Mouse (Mus musculus) forebrain, embryonic 10.5 days (tissue): ENCODE measurements around the gene Pnpla2. TPM values are rescaled to one million over a fixed set of nuclear protein-coding genes. Genes with fewer than 3 reads are reported as not detected.

ENCODE experiments used
- DNase-seq: peaks from one replicate; pipeline ENCODE4 v3.0.0-alpha.2; 2017; ENCODE audit warnings: low spot score; ENCODE audit errors: extremely low spot score
- H3K27ac ChIP-seq: fragments of 300-500 bp; sonication (generic); 2 replicates; pipeline ENCODE4 v1.5.1; 2016; ENCODE audit warnings: mild to moderate bottlenecking
- H3K27me3 ChIP-seq: fragments of 300-500 bp; sonication (generic); 2 replicates; pipeline ENCODE4 v1.6.1; 2016; ENCODE audit warnings: mild to moderate bottlenecking; ENCODE audit not compliant: poor library complexity, severe bottlenecking
- H3K36me3 ChIP-seq: fragments of 300-500 bp; sonication (generic); replicated peaks from 2 replicates; pipeline ENCODE4 v1.6.1; 2016; ENCODE audit warnings: mild to moderate bottlenecking, moderate library complexity
- H3K4me1 ChIP-seq: fragments of 300-500 bp; sonication (generic); 2 replicates; pipeline ENCODE4 v1.6.1; 2016
- H3K4me3 ChIP-seq: fragments of 300-500 bp; sonication (generic); 2 replicates; pipeline ENCODE4 v1.5.1; 2016; ENCODE audit warnings: mild to moderate bottlenecking, moderate library complexity
- H3K9me3 ChIP-seq: fragments of 300-500 bp; sonication (generic); 2 replicates; pipeline ENCODE4 v1.6.1; 2016; ENCODE audit warnings: mild to moderate bottlenecking, moderate library complexity
- WGBS: fragments of 180-500 bp; shearing (Covaris S2); methylation state at CpG from one replicate; pipeline ENCODE4 v1.1.7; 2016; 5-methylcytosine and 5-hydroxymethylcytosine counted together
- polyA plus RNA-seq: library from polyadenylated mRNA; unstranded; fragments of >200 nt; fragmentation: Nextera tagmentation; extraction: Ambion mirVana; gene quantifications from 2 replicates; pipeline ENCODE4 v1.2.1, GENCODE M21; 2016

Gene Pnpla2
- polyA plus RNA-seq, 1 experiment from 2014 or later: 18.2 TPM

- Histone ChIP-seq H3K27ac (peak overlapping the region; percentile 99), H3K36me3 (peaks cover 10% of the 10 kb centered on the region), H3K4me1 (peaks cover 62% of the 10 kb centered on the region), H3K4me3 (peak overlapping the region; percentile 88), H3K9me3 (no peaks in the 10 kb centered on the region), H3K27me3 (peaks cover 40% of the 10 kb centered on the region)
- whole genome bisulfite sequencing: 25% methylated on average over 7 of the region's 7 CpGs
- DNase-seq: no peak
Measured at GRCm38 (mm10) chr7:141476981-141477370, 22.0 kb downstream of the Pnpla2 start.

- Histone ChIP-seq H3K27me3 (peaks cover 48% of the 10 kb centered on the region), H3K27ac (peak overlapping the region; percentile 26; the same call in 1 of the 2 replicates), H3K4me1 (peaks cover 68% of the 10 kb centered on the region)
Measured at GRCm38 (mm10) chr7:141477578-141478269, 22.7 kb downstream of the Pnpla2 start.

GRCm38 (mm10) chr7:141478270-141478748, 23.3 kb downstream of the Pnpla2 start:
- Histone ChIP-seq H3K36me3 (no peaks in the 10 kb centered on the region), H3K4me3 (no peak overlapping the region), H3K4me1 (peaks cover 70% of the 10 kb centered on the region), H3K27ac (no peak overlapping the region), H3K9me3 (no peaks in the 10 kb centered on the region), H3K27me3 (peaks cover 53% of the 10 kb centered on the region)
- DNase-seq: no peak
- 84% methylated on average over 5 of the region's 5 CpGs for WGBS

More at GRCm38 (mm10) chr7:141477578-141478269, 22.7 kb downstream of the Pnpla2 start:
- no peak for DNase-seq
- Histone ChIP-seq H3K4me3 (no peak overlapping the region), H3K9me3 (no peaks in the 10 kb centered on the region), H3K36me3 (peaks cover 2% of the 10 kb centered on the region)
- 83% methylated on average over 4 of the region's 4 CpGs for WGBS

- Histone ChIP-seq H3K27ac (peak overlapping the region; percentile 82; the same call in 1 of the 2 replicates), H3K4me3 (peak overlapping the region; percentile 76), H3K36me3 (no peaks in the 10 kb centered on the region), H3K27me3 (peaks cover 59% of the 10 kb centered on the region), H3K9me3 (no peaks in the 10 kb centered on the region), H3K4me1 (peaks cover 54% of the 10 kb centered on the region)
- WGBS: 10% methylated on average over 10 of the region's 10 CpGs
- peak; percentile 61 for DNase-seq
Measured at GRCm38 (mm10) chr7:141480842-141481497, 26.0 kb downstream of the Pnpla2 start.

- under 1% methylated on average over 81 of the region's 81 CpGs for WGBS
- Histone ChIP-seq H3K9me3 (no peaks in the 10 kb centered on the region), H3K27ac (peak overlapping the region; percentile 82), H3K36me3 (no peaks in the 10 kb centered on the region; the same call in 1 of the 2 replicates), H3K27me3 (peaks cover 51% of the 10 kb centered on the region), H3K4me3 (peak overlapping the region; percentile 76), H3K4me1 (peaks cover 46% of the 10 kb centered on the region)
- peak; percentile 71 for DNase-seq
Measured at GRCm38 (mm10) chr7:141481498-141482401, 26.8 kb downstream of the Pnpla2 start.

GRCm38 (mm10) chr7:141482531-141483024, 27.6 kb downstream of the Pnpla2 start:
- Histone ChIP-seq H3K4me1 (peaks cover 38% of the 10 kb centered on the region), H3K9me3 (no peaks in the 10 kb centered on the region), H3K36me3 (no peaks in the 10 kb centered on the region; the same call in 1 of the 2 replicates), H3K27ac (peak overlapping the region; percentile 82), H3K4me3 (peak overlapping the region; percentile 76), H3K27me3 (peaks cover 43% of the 10 kb centered on the region)
- no peak for DNase-seq
- WGBS: 10% methylated on average over 11 of the region's 11 CpGs

- DNase-seq: no peak
- Histone ChIP-seq H3K27me3 (peaks cover 37% of the 10 kb centered on the region), H3K9me3 (no peaks in the 10 kb centered on the region), H3K4me3 (peak overlapping the region; percentile 76), H3K4me1 (peaks cover 32% of the 10 kb centered on the region), H3K27ac (no peak overlapping the region), H3K36me3 (no peaks in the 10 kb centered on the region; the same call in 1 of the 2 replicates)
- WGBS: 71% methylated on average over 6 of the region's 6 CpGs
Measured at GRCm38 (mm10) chr7:141483114-141483653, 28.2 kb downstream of the Pnpla2 start.

GRCm38 (mm10) chr7:141484186-141485120, 29.5 kb downstream of the Pnpla2 start:
- H3K9me3 ChIP-seq: no peaks in the 10 kb centered on the region
- H3K4me1 ChIP-seq: peaks cover 30% of the 10 kb centered on the region
- no peak overlapping the region for H3K27ac ChIP-seq
- 81% methylated on average over 5 of the region's 5 CpGs for WGBS
- H3K27me3 ChIP-seq: peaks cover 35% of the 10 kb centered on the region
- H3K36me3 ChIP-seq: no peaks in the 10 kb centered on the region; the same call in 1 of the 2 replicates
- no peak for DNase-seq
- H3K4me3 ChIP-seq: no peak overlapping the region

GRCm38 (mm10) chr7:141485186-141485585, 30.2 kb downstream of the Pnpla2 start:
- Histone ChIP-seq H3K4me1 (peaks cover 30% of the 10 kb centered on the region), H3K27ac (no peak overlapping the region), H3K4me3 (no peak overlapping the region), H3K36me3 (no peaks in the 10 kb centered on the region; the same call in 1 of the 2 replicates), H3K9me3 (no peaks in the 10 kb centered on the region), H3K27me3 (peaks cover 35% of the 10 kb centered on the region)
- no peak for DNase-seq
- 82% methylated on average over 2 of the region's 2 CpGs for WGBS

GRCm38 (mm10) chr7:141485606-141486005, 30.6 kb downstream of the Pnpla2 start:
- Histone ChIP-seq H3K4me1 (peaks cover 30% of the 10 kb centered on the region), H3K4me3 (no peak overlapping the region), H3K36me3 (peaks cover 2% of the 10 kb centered on the region; the same call in 1 of the 2 replicates), H3K27ac (no peak overlapping the region), H3K9me3 (no peaks in the 10 kb centered on the region), H3K27me3 (peaks cover 35% of the 10 kb centered on the region)
- no peak for DNase-seq
- WGBS: 86% methylated on average over 2 of the region's 2 CpGs

GRCm38 (mm10) chr7:141486239-141486638, 31.2 kb downstream of the Pnpla2 start:
- no peaks in the 10 kb centered on the region for H3K9me3 ChIP-seq
- no peak overlapping the region for H3K4me3 ChIP-seq
- H3K4me1 ChIP-seq: peaks cover 24% of the 10 kb centered on the region
- H3K27me3 ChIP-seq: peaks cover 32% of the 10 kb centered on the region
- H3K27ac ChIP-seq: no peak overlapping the region
- no peak for DNase-seq
- 97% methylated on average over 1 of the region's 1 CpGs for WGBS
- peaks cover 8% of the 10 kb centered on the region for H3K36me3 ChIP-seq
